ENCODE assay signal across 8 mouse cellular contexts in genomic region chr6:119482958-119483600, GRCm38 (mm10). TPM values are rescaled to one million over a fixed set of nuclear protein-coding genes. Genes with fewer than 3 reads are reported as not detected.
A peak's percentile ranks its signal among the peaks of the same experiment; 100 is the strongest.
DNase-seq lines count a peak whose midpoint lies in the region; ATAC-seq and TF ChIP-seq lines count a peak whose summit lies in the region.

No protein-coding gene starts in this region.

- no peak overlapping the region for H3K27ac ChIP-seq in forebrain, embryonic 16.5 days (ENCODE audit: low read length)
- H3K27ac ChIP-seq in intestine, embryonic 14.5 days (ENCODE audit: low read depth), result no peak overlapping the region
- H3K27ac ChIP-seq in limb, embryonic 14.5 days (replicated peaks; ENCODE audit: low read depth, low read length), result no peak overlapping the region
- H3K27ac ChIP-seq in midbrain, embryonic 15.5 days, result no peak overlapping the region

- no peaks in the 10 kb centered on the region for H3K27me3 ChIP-seq in forebrain, embryonic 16.5 days (replicated peaks; ENCODE audit: control insufficient read depth, insufficient read depth, low read length)
- no peaks in the 10 kb centered on the region for H3K27me3 ChIP-seq in intestine, embryonic 14.5 days (replicated peaks; ENCODE audit: control insufficient read depth, insufficient read depth, low read length)
- no peaks in the 10 kb centered on the region for H3K27me3 ChIP-seq in limb, embryonic 14.5 days (ENCODE audit: control insufficient read depth, insufficient read depth, low read length)
- no peaks in the 10 kb centered on the region for H3K27me3 ChIP-seq in midbrain, embryonic 15.5 days (replicated peaks)

- H3K4me3 ChIP-seq in forebrain, embryonic 16.5 days (replicated peaks; ENCODE audit: low read length), result peak overlapping the region; percentile 34
- peak overlapping the region; percentile 8; the same call in 1 of the 2 replicates for H3K4me3 ChIP-seq in intestine, embryonic 14.5 days (ENCODE audit: low read depth, low read length)
- peak overlapping the region; percentile 17; the same call in 1 of the 2 replicates for H3K4me3 ChIP-seq in limb, embryonic 14.5 days (replicated peaks; ENCODE audit: low read length)
- peak overlapping the region; percentile 90 for H3K4me3 ChIP-seq in midbrain, embryonic 15.5 days

- WGBS in forebrain, embryonic 16.5 days, result 26% methylated on average over 16 of the region's 16 CpGs
- 43% methylated on average over 16 of the region's 16 CpGs for WGBS in intestine, embryonic 14.5 days
- 39% methylated on average over 16 of the region's 16 CpGs for WGBS in limb, embryonic 14.5 days
- 27% methylated on average over 16 of the region's 16 CpGs for WGBS in midbrain, embryonic 15.5 days

- no peak for TF ChIP-seq POLR2A in limb, embryonic 14.5 days (IDR thresholded peaks at IDR 0.05; ENCODE audit: borderline replicate concordance, extremely low read depth, insufficient read depth, insufficient read length)

- no peaks in the 10 kb centered on the region; the same call in none of the 2 replicates for H3K36me3 ChIP-seq in forebrain, embryonic 16.5 days (ENCODE audit: control insufficient read depth, insufficient read depth)
- peaks cover 7% of the 10 kb centered on the region for H3K36me3 ChIP-seq in intestine, embryonic 14.5 days (ENCODE audit: control insufficient read depth, insufficient read depth, low read length)
- peaks cover 19% of the 10 kb centered on the region for H3K36me3 ChIP-seq in limb, embryonic 14.5 days (ENCODE audit: control insufficient read depth, insufficient read depth, low read length)
- H3K36me3 ChIP-seq in midbrain, embryonic 15.5 days (replicated peaks), result 0 out of 2 replicates have a peak, but pooled peaks cover 5% of the 10 kb centered on the region

- no peaks in the 10 kb centered on the region for H3K9me3 ChIP-seq in forebrain, embryonic 16.5 days (ENCODE audit: control insufficient read depth, low read length)
- H3K9me3 ChIP-seq in intestine, embryonic 14.5 days (ENCODE audit: control insufficient read depth, low read length), result no peaks in the 10 kb centered on the region
- H3K9me3 ChIP-seq in limb, embryonic 14.5 days (ENCODE audit: control insufficient read depth, low read length), result no peaks in the 10 kb centered on the region
- H3K9me3 ChIP-seq in midbrain, embryonic 15.5 days, result no peaks in the 10 kb centered on the region

- H3K4me1 ChIP-seq in forebrain, embryonic 16.5 days (replicated peaks; ENCODE audit: control insufficient read depth, insufficient read depth, low read length), result peaks cover 38% of the 10 kb centered on the region
- H3K4me1 ChIP-seq in intestine, embryonic 14.5 days (replicated peaks; ENCODE audit: control insufficient read depth, insufficient read depth, low read length), result peaks cover 36% of the 10 kb centered on the region
- H3K4me1 ChIP-seq in limb, embryonic 14.5 days (ENCODE audit: control insufficient read depth, insufficient read depth, low read length), result peaks cover 30% of the 10 kb centered on the region
- peaks cover 43% of the 10 kb centered on the region for H3K4me1 ChIP-seq in midbrain, embryonic 15.5 days

- H3K9ac ChIP-seq in forebrain, embryonic 16.5 days (replicated peaks; ENCODE audit: low read depth, low read length), result peak overlapping the region; percentile 28
- H3K9ac ChIP-seq in intestine, embryonic 14.5 days (ENCODE audit: low read length), result 0 out of 2 replicates have a peak overlapping the region, but pooled peaks have one; percentile 2
- peak overlapping the region; percentile 41; the same call in 1 of the 2 replicates for H3K9ac ChIP-seq in limb, embryonic 14.5 days (ENCODE audit: low read depth, low read length, severe bottlenecking)
- H3K9ac ChIP-seq in midbrain, embryonic 15.5 days, result peak overlapping the region; percentile 25; the same call in 1 of the 2 replicates

- ATAC-seq in forebrain, embryonic 16.5 days, result peak; percentile 13
- no peak for ATAC-seq in intestine, embryonic 14.5 days (replicated peaks; ENCODE audit: low FRiP score, low TSS enrichment, low read depth)
- ATAC-seq in limb, embryonic 14.5 days (ENCODE audit: low FRiP score, low read depth), result no peak
- no peak for ATAC-seq in midbrain, embryonic 15.5 days (replicated peaks)

- peak overlapping the region; percentile 70 for H3K4me2 ChIP-seq in forebrain, embryonic 16.5 days (ENCODE audit: low read length)
- H3K4me2 ChIP-seq in intestine, embryonic 14.5 days (ENCODE audit: low read length), result peak overlapping the region; percentile 96
- H3K4me2 ChIP-seq in limb, embryonic 14.5 days (replicated peaks; ENCODE audit: low read depth, low read length, severe bottlenecking), result peak overlapping the region; percentile 31
- H3K4me2 ChIP-seq in midbrain, embryonic 15.5 days, result peak overlapping the region; percentile 98

- DNase-seq in left cerebral cortex, adult 18-20 months (ENCODE audit: low spot score in 2 of 2), result peak; percentile 31 to 45
- DNase-seq in left cerebral cortex, adult 9 months (ENCODE audit: low spot score in 2 of 2), result no peak
- peak; percentile 76 for DNase-seq in brain, adult 2 months (ENCODE audit: low read depth, low spot score)
- peak; percentile 77 for DNase-seq in intestine, embryonic 14.5 days (ENCODE audit: low spot score)
- peak; percentile 50 for DNase-seq in limb, embryonic 14.5 days (ENCODE audit: low spot score)
- DNase-seq in c-Kit-positive CD71-positive TER-119-positive erythroid progenitor cells, embryonic 14.5 days (ENCODE audit: low spot score), result no peak

RNA-seq across cellular contexts. Expression of gene Fbxl14, which starts 3.6 kb away (rescaled TPM):
- 10 to 100 TPM; 40.0 to 42.2 TPM for total RNA-seq in left cerebral cortex, adult 18-20 months (2021)
- polyA plus RNA-seq in forebrain, embryonic 16.5 days (2015; fragmentation: Nextera tagmentation; extraction: Ambion mirVana), result 3.1 and 3.3 TPM in 2 replicates
- 6.4 and 6.8 TPM in 2 replicates for polyA plus RNA-seq in intestine, embryonic 14.5 days (2014; fragmentation: Nextera tagmentation; extraction: Ambion mirVana)
- polyA plus RNA-seq in limb, embryonic 14.5 days (2012; rRNA removed), result 39.1 and 56.2 TPM in 2 replicates
- polyA plus RNA-seq in limb, embryonic 14.5 days (2014; fragmentation: Nextera tagmentation; extraction: Ambion mirVana), result 5.2 and 6.4 TPM in 2 replicates
- 2.4 and 2.5 TPM in 2 replicates for polyA plus RNA-seq in midbrain, embryonic 15.5 days (2015; fragmentation: Nextera tagmentation; extraction: Ambion mirVana)

Comparison
In these comparisons a context has a peak if more than half of its experiments do, and no peak if none do; other contexts are left out.
1. DNase-seq: peak in left cerebral cortex, adult 18-20 months (2 of 2), brain, adult 2 months (single experiment), intestine, embryonic 14.5 days (single experiment) and limb, embryonic 14.5 days (single experiment); none in left cerebral cortex, adult 9 months (0 of 2) and c-Kit-positive CD71-positive TER-119-positive erythroid progenitor cells, embryonic 14.5 days (single experiment).
2. H3K4me2 ChIP-seq: peak in every context shown above with its lines; median percentile 98 in midbrain, embryonic 15.5 days; 96 in intestine, embryonic 14.5 days; 70 in forebrain, embryonic 16.5 days; 31 in limb, embryonic 14.5 days.
3. H3K4me3 ChIP-seq: peak in every context shown above with its lines; median percentile 90 in midbrain, embryonic 15.5 days; 34 in forebrain, embryonic 16.5 days; 17 in limb, embryonic 14.5 days; 8 in intestine, embryonic 14.5 days.
4. Peak in every context shown above with its lines, with median percentiles within 50 percentile points of each other: H3K9ac ChIP-seq.